Mouse (Mus musculus): ENCODE results near the gene Ciart. TPM values are rescaled to one million over a fixed set of nuclear protein-coding genes. Genes with fewer than 3 reads are reported as not detected.
"Not testable (repeated sequence)": the region's sequence is repeated elsewhere in the genome, so short reads cannot be mapped to it uniquely, and the experiment has no call there.

Ciart gene
- polyA plus RNA-seq, 2 experiments: 0.53 to 0.57 TPM

DNA sequence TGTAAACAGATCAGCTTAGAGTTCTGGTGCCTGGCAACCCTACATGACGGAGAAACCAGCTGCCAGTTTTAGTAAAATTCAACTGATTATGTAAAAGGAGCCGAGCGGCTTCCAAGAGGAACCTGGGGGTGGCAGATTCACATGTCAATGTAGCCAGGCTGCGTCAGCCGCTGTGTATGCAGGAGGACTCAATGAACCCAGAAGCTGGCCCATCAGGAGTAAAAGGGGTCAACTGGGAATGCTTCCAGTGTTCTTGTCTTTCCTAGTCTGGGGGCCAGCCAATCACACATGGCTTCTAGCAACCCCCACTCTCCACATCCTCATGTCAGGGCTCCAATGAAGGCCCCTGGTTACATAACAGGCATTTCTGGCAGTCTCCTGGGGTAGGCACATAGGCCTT, 17.0 kb downstream of the Ciart start:
- ATAC-seq (ENCODE audit: insufficient read depth) (no peak), DNase-seq (ENCODE audit: low read depth in 3 of 3, low spot score in 3 of 3) (no peak)
- WGBS (ENCODE audit: insufficient replicate concordance): 84% methylated on average over 5 of the region's 5 CpGs
- H3K4me3 ChIP-seq (ENCODE audit: insufficient read depth in 1 of 2, low read depth in 2 of 2, low read length in 2 of 2): no peak overlapping the region
- no peaks in the 10 kb centered on the region for H3K9me3 ChIP-seq (ENCODE audit: control insufficient read depth, low read length)
- TF ChIP-seq EP300 (IDR thresholded peaks at IDR 0.05; ENCODE audit: low read depth) (no peak), CTCF (IDR thresholded peaks at IDR 0.05; ENCODE audit: low read depth) (no peak)
- H3K9ac ChIP-seq (replicated peaks): no peak overlapping the region
- no peaks in the 10 kb centered on the region for H3K4me1 ChIP-seq (replicated peaks; ENCODE audit: control insufficient read depth in 2 of 2, insufficient read depth in 2 of 2, low read length in 1 of 2)
- H3K27me3 ChIP-seq (ENCODE audit: control insufficient read depth, insufficient read depth, low read length): no peaks in the 10 kb centered on the region
- H3K4me2 ChIP-seq (ENCODE audit: low read depth): no peak overlapping the region
- peaks cover 6% of the 10 kb centered on the region for H3K36me3 ChIP-seq (replicated peaks; ENCODE audit: control insufficient read depth, insufficient read depth, low read depth)
- H3K27ac ChIP-seq: no peak overlapping the region

DNA sequence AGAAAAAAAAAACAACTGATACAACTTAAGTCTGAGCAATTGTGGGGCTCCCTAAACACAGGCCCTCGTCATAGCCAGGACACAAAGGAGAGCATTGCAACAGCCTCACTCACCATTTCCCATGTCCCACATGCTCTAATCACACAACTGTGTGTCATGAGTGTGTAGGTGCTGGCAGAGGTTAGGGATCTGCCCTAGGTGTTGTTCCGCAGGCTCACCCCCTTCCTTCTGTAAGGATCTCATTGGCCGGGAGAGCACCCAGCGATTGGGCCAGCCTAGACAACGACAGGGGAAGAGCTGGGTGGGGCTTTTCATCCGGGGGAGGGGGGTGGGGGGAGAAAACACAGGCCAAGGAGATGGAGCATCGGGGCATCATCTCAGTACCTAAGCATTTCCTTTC, 18.5 kb downstream of the Ciart start:
- no peak for TF ChIP-seq CTCF (IDR thresholded peaks at IDR 0.05; ENCODE audit: low read depth)
- TF ChIP-seq EP300 (IDR thresholded peaks at IDR 0.05; ENCODE audit: low read depth): no peak
- H3K4me2 ChIP-seq (ENCODE audit: low read depth): no peak overlapping the region
- H3K9ac ChIP-seq (replicated peaks): no peak overlapping the region
- no peak for ATAC-seq (ENCODE audit: insufficient read depth)
- H3K27me3 ChIP-seq (ENCODE audit: control insufficient read depth, insufficient read depth, low read length): no peaks in the 10 kb centered on the region
- DNase-seq (ENCODE audit: low read depth in 3 of 3, low spot score in 3 of 3): no peak
- H3K4me3 ChIP-seq (ENCODE audit: insufficient read depth in 1 of 2, low read depth in 2 of 2, low read length in 2 of 2): no peak overlapping the region
- no peaks in the 10 kb centered on the region for H3K4me1 ChIP-seq (replicated peaks; ENCODE audit: control insufficient read depth in 2 of 2, insufficient read depth in 2 of 2, low read length in 1 of 2)
- H3K9me3 ChIP-seq (ENCODE audit: control insufficient read depth, low read length): no peaks in the 10 kb centered on the region
- WGBS (ENCODE audit: insufficient replicate concordance): 62% methylated on average over 7 of the region's 7 CpGs
- no peak overlapping the region for H3K27ac ChIP-seq
- peaks cover 4% of the 10 kb centered on the region for H3K36me3 ChIP-seq (replicated peaks; ENCODE audit: control insufficient read depth, insufficient read depth, low read depth)

DNA sequence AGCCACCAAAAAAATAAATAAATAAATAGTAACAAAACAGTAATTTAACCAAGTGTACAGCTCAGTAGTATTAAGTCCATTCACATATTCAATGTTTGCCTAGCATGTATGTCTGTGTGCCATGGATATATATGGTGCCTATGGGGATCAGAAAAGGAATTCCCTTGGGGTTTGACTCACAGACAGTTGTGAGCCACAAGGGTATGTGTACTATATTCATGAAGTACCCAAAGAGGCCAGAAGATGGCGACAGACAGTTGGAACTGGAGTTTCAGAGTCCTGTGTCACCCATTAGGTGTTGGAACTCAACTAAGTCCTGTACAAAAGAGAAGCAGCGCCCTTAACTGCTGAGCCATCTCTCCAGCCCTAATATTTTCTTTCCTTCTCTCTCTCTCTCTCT, 20.3 kb downstream of the Ciart start:
- peak; percentile 79 for ATAC-seq (ENCODE audit: insufficient read depth)

DNA sequence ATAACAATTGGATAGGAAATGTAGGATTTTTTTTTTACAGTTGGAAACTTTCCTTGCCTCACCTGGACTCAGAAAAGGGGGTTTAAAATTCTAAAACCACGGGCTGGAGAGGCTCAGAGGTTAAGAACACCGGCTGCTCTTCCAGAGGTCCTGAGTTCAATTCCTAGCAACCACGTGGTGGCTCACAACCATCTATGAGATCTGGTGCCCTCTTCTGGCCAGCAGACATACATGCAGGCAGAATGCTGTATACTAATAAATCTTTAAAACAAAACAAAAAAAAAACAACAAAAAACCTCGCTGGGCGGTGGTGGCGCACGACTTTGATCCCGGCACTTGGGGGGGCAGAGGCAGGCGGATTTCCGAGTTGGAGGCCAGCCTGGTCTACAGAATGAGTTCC, 20.8 kb downstream of the Ciart start:
- DNase-seq (ENCODE audit: low read depth in 3 of 3, low spot score in 3 of 3) (no peak), ATAC-seq (ENCODE audit: insufficient read depth) (no peak)
- H3K9ac ChIP-seq (replicated peaks): no peak overlapping the region
- peaks cover 0 to under 1% of the 10 kb centered on the region in 2 experiments; a peak in 3 of 4 replicates for H3K4me1 ChIP-seq (replicated peaks; ENCODE audit: control insufficient read depth in 2 of 2, insufficient read depth in 2 of 2, low read length in 1 of 2)
- no peaks in the 10 kb centered on the region; the same call in none of the 2 replicates for H3K36me3 ChIP-seq (replicated peaks; ENCODE audit: control insufficient read depth, insufficient read depth, low read depth)
- no peak overlapping the region for H3K27ac ChIP-seq
- H3K9me3 ChIP-seq (ENCODE audit: control insufficient read depth, low read length): no peaks in the 10 kb centered on the region
- H3K27me3 ChIP-seq (ENCODE audit: control insufficient read depth, insufficient read depth, low read length): no peaks in the 10 kb centered on the region
- WGBS (ENCODE audit: insufficient replicate concordance): 54% methylated on average over 10 of the region's 10 CpGs
- H3K4me2 ChIP-seq (ENCODE audit: low read depth): no peak overlapping the region
- TF ChIP-seq EP300 (IDR thresholded peaks at IDR 0.05; ENCODE audit: low read depth) (no peak), CTCF (IDR thresholded peaks at IDR 0.05; ENCODE audit: low read depth) (peak; percentile 77)
- H3K4me3 ChIP-seq (ENCODE audit: insufficient read depth in 1 of 2, low read depth in 2 of 2, low read length in 2 of 2): no peak overlapping the region

More for the DNA sequence above, 20.3 kb downstream of the Ciart start:
- H3K4me3 ChIP-seq (ENCODE audit: insufficient read depth in 1 of 2, low read depth in 2 of 2, low read length in 2 of 2): no peak overlapping the region
- no peak overlapping the region for H3K27ac ChIP-seq
- no peaks in the 10 kb centered on the region for H3K9me3 ChIP-seq (ENCODE audit: control insufficient read depth, low read length)
- no peaks in the 10 kb centered on the region for H3K27me3 ChIP-seq (ENCODE audit: control insufficient read depth, insufficient read depth, low read length)
- WGBS (ENCODE audit: insufficient replicate concordance): 33% methylated on average over 2 of the region's 2 CpGs
- no peaks in the 10 kb centered on the region; the same call in none of the 2 replicates for H3K36me3 ChIP-seq (replicated peaks; ENCODE audit: control insufficient read depth, insufficient read depth, low read depth)
- no peak overlapping the region for H3K4me2 ChIP-seq (ENCODE audit: low read depth)
- H3K4me1 ChIP-seq (replicated peaks; ENCODE audit: control insufficient read depth in 2 of 2, insufficient read depth in 2 of 2, low read length in 1 of 2): no peaks in the 10 kb centered on the region
- peak; percentile 68 to 79 (median 78) for DNase-seq (ENCODE audit: low read depth in 3 of 3, low spot score in 3 of 3)
- no peak for TF ChIP-seq EP300 (IDR thresholded peaks at IDR 0.05; ENCODE audit: low read depth)
- TF ChIP-seq CTCF (IDR thresholded peaks at IDR 0.05; ENCODE audit: low read depth): peak; percentile 83
- no peak overlapping the region for H3K9ac ChIP-seq (replicated peaks)

DNA sequence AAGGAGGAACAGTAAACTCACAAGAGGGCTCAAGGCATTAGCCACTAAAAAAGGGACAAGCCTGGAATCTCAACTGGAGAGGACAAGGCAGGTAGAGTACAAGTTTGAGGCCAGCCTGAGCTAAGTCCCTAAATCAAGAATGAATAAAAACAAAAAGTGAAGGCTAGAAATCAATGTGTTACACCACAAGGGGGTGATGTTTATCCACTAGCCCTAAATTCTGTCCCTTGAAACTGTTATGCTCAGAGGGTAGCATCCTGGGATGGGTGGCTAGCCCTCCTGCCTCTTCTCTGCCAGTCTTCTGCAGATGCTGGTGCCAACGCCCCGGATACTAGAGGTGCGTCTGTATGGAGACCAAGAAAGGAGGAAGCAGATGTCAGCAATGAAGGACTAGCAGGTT, 21.7 kb downstream of the Ciart start:
- H3K4me1 ChIP-seq (replicated peaks; ENCODE audit: control insufficient read depth in 2 of 2, insufficient read depth in 2 of 2, low read length in 1 of 2): peaks cover 0 to 3% of the 10 kb centered on the region in 2 experiments; a peak in 3 of 4 replicates
- H3K4me3 ChIP-seq (ENCODE audit: insufficient read depth in 1 of 2, low read depth in 2 of 2, low read length in 2 of 2): no peak overlapping the region
- TF ChIP-seq EP300 (IDR thresholded peaks at IDR 0.05; ENCODE audit: low read depth): no peak
- peak; percentile 46 for TF ChIP-seq CTCF (IDR thresholded peaks at IDR 0.05; ENCODE audit: low read depth)
- no peak overlapping the region for H3K9ac ChIP-seq (replicated peaks)
- WGBS (ENCODE audit: insufficient replicate concordance): 67% methylated on average over 3 of the region's 3 CpGs
- no peak overlapping the region for H3K4me2 ChIP-seq (ENCODE audit: low read depth)
- no peaks in the 10 kb centered on the region; the same call in none of the 2 replicates for H3K36me3 ChIP-seq (replicated peaks; ENCODE audit: control insufficient read depth, insufficient read depth, low read depth)
- DNase-seq (ENCODE audit: low read depth in 3 of 3, low spot score in 3 of 3) (no peak), ATAC-seq (ENCODE audit: insufficient read depth) (no peak)
- no peak overlapping the region for H3K27ac ChIP-seq
- no peaks in the 10 kb centered on the region for H3K27me3 ChIP-seq (ENCODE audit: control insufficient read depth, insufficient read depth, low read length)
- H3K9me3 ChIP-seq (ENCODE audit: control insufficient read depth, low read length): no peaks in the 10 kb centered on the region

DNA sequence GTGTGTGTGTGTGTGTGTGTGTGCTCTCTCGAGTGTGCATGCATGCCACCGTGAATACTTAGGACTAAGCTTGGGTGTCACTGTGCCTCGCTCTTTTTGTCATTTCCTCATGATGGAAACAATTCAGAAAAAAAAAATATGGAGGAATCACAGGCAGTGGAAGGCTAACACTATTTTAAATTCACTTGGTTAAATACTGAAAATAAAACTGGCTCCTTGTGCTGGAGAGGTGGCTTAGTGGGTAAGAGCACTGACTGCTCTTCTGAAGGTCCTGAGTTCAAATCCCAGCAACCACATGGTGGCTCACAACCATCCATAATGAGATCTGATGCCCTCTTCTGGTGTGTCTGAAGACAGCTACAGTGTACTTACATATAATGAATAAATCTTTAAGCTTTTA, 23.8 kb downstream of the Ciart start:
- 67% methylated on average over 3 of the region's 3 CpGs for WGBS (ENCODE audit: insufficient replicate concordance)
- ATAC-seq (ENCODE audit: insufficient read depth): not testable (repeated sequence)

DNA sequence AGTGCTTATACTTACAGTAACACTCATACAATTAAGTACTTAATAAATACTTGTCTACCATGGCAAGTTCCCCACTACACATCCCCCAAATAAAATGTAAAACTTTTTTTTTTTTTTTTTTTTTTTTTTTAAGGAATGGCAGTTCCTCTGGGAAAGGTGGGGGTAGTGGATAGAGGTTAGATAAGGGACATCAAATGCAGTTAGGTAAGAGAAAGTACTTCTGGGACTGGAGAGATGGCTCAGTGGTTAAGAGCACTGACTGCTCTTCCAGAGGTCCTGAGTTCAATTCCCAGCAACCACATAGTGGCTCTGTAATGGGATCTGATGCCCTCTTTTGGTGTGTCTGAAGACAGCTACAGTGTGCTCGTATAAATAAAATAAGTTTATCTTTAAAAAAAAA, 25.0 kb downstream of the Ciart start:
- peaks cover 13% of the 10 kb centered on the region for H3K36me3 ChIP-seq (replicated peaks; ENCODE audit: control insufficient read depth, insufficient read depth, low read depth)
- 71% methylated on average over 1 of the region's 1 CpGs for WGBS (ENCODE audit: insufficient replicate concordance)
- not testable (repeated sequence) for ATAC-seq (ENCODE audit: insufficient read depth); H3K9me3 ChIP-seq (ENCODE audit: control insufficient read depth, low read length); H3K4me2 ChIP-seq (ENCODE audit: low read depth); DNase-seq (ENCODE audit: low read depth in 3 of 3, low spot score in 3 of 3); H3K4me3 ChIP-seq (ENCODE audit: insufficient read depth in 1 of 2, low read depth in 2 of 2, low read length in 2 of 2); H3K27ac ChIP-seq; H3K4me1 ChIP-seq (replicated peaks; ENCODE audit: control insufficient read depth in 2 of 2, insufficient read depth in 2 of 2, low read length in 1 of 2); H3K9ac ChIP-seq (replicated peaks); H3K27me3 ChIP-seq (ENCODE audit: control insufficient read depth, insufficient read depth, low read length)

More for the DNA sequence above, 23.8 kb downstream of the Ciart start:
- H3K9ac ChIP-seq (replicated peaks); H3K36me3 ChIP-seq (replicated peaks; ENCODE audit: control insufficient read depth, insufficient read depth, low read depth); H3K4me1 ChIP-seq (replicated peaks; ENCODE audit: control insufficient read depth in 2 of 2, insufficient read depth in 2 of 2, low read length in 1 of 2); DNase-seq (ENCODE audit: low read depth in 3 of 3, low spot score in 3 of 3); H3K27me3 ChIP-seq (ENCODE audit: control insufficient read depth, insufficient read depth, low read length); H3K9me3 ChIP-seq (ENCODE audit: control insufficient read depth, low read length); H3K27ac ChIP-seq; H3K4me3 ChIP-seq (ENCODE audit: insufficient read depth in 1 of 2, low read depth in 2 of 2, low read length in 2 of 2); H3K4me2 ChIP-seq (ENCODE audit: low read depth): not testable (repeated sequence)
